Mouse (Mus musculus) neural tube, embryonic 12.5 days (tissue): Measurements from ENCODE around the gene Slc25a36. TPM values are rescaled to one million over a fixed set of nuclear protein-coding genes. Genes with fewer than 3 reads are reported as not detected.
A peak's percentile ranks its signal among the peaks of the same experiment; 100 is the strongest.

Source experiments
- ATAC-seq: fragments of 200-750 bp; cut with Nextera tagmentation; 2 replicates; pipeline ENCODE4 v1.8.0; 2017; ENCODE audit warnings: low read depth, mild to moderate bottlenecking, moderate TSS enrichment, moderate library complexity; ENCODE audit not compliant: low FRiP score
- H3K27ac ChIP-seq: fragments of 300-500 bp; sonication (generic); 2 replicates; pipeline ENCODE4 v1.5.1; 2016
- H3K27me3 ChIP-seq: fragments of 300-500 bp; sonication (generic); replicated peaks from 2 replicates; pipeline ENCODE4 v1.6.1; 2016; ENCODE audit warnings: mild to moderate bottlenecking
- H3K36me3 ChIP-seq: fragments of 300-500 bp; sonication (generic); 2 replicates; pipeline ENCODE4 v1.6.1; 2016; ENCODE audit warnings: mild to moderate bottlenecking
- H3K4me1 ChIP-seq: fragments of 300-500 bp; sonication (generic); 2 replicates; pipeline ENCODE4 v1.6.1; 2016
- H3K4me2 ChIP-seq: fragments of 300-500 bp; sonication (generic); replicated peaks from 2 replicates; pipeline ENCODE4 v1.6.1; 2016; ENCODE audit warnings: mild to moderate bottlenecking
- H3K4me3 ChIP-seq: fragments of 300-500 bp; sonication (generic); 2 replicates; pipeline ENCODE4 v1.5.1; 2016
- H3K9ac ChIP-seq: fragments of 300-500 bp; sonication (generic); 2 replicates; pipeline ENCODE4 v1.6.1; 2016; ENCODE audit warnings: mild to moderate bottlenecking
- H3K9me3 ChIP-seq: fragments of 300-500 bp; sonication (generic); 2 replicates; pipeline ENCODE4 v1.6.1; 2016; ENCODE audit warnings: mild to moderate bottlenecking
- WGBS: fragments of 180-500 bp; shearing (Covaris S2); methylation state at CpG from one replicate; pipeline ENCODE4 v1.1.7; 2016; 5-methylcytosine and 5-hydroxymethylcytosine counted together
- polyA plus RNA-seq: library from polyadenylated mRNA; unstranded; fragments of >200 nt; fragmentation: Nextera tagmentation; extraction: Ambion mirVana; gene quantifications from 2 replicates; pipeline ENCODE4 v1.2.1, GENCODE M21; 2016

The Slc25a36 gene
- polyA plus RNA-seq, 1 experiment from 2014 or later: 76.2 TPM

- no peak for ATAC-seq
- Histone ChIP-seq H3K4me2 (no peak overlapping the region), H3K9me3 (no peaks in the 10 kb centered on the region), H3K9ac (no peak overlapping the region), H3K36me3 (no peaks in the 10 kb centered on the region), H3K4me1 (no peaks in the 10 kb centered on the region), H3K27ac (no peak overlapping the region), H3K4me3 (no peak overlapping the region), H3K27me3 (no peaks in the 10 kb centered on the region)
- WGBS: 85% methylated on average over 4 of the region's 4 CpGs
Measured at GRCm38 (mm10) chr9:97137116-97137515, 26.2 kb upstream of the Slc25a36 start.

GRCm38 (mm10) chr9:97135866-97136265 is 24.9 kb upstream of the Slc25a36 start:
- H3K4me2 ChIP-seq: no peak overlapping the region
- no peak for ATAC-seq
- WGBS: 89% methylated on average over 4 of the region's 4 CpGs

DNA sequence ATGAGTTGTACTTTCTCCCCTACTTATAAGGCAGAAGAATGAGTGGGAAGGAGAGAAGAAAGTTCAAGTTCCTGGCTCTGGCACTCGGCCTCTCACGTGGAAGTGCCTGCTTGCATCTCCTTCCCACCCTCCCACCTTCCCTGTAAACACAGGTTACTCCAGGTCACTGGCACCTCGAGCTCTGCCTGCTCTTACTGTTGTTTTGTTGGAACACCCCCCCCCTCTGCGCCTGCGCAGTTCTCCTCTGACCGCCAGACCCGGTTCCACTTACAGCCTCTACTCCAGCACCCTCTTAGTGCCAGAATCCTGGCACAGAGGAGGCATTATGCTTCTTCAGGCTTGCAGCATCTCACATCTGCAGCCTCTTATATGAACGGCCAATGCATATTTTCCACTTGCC is 22.2 kb upstream of the Slc25a36 start:
- WGBS: 68% methylated on average over 8 of the region's 8 CpGs
- no peaks in the 10 kb centered on the region for H3K9me3 ChIP-seq
- H3K27me3 ChIP-seq: no peaks in the 10 kb centered on the region
- no peaks in the 10 kb centered on the region for H3K4me1 ChIP-seq
- no peak overlapping the region for H3K27ac ChIP-seq
- no peak overlapping the region for H3K4me2 ChIP-seq
- H3K9ac ChIP-seq: no peak overlapping the region
- H3K36me3 ChIP-seq: no peaks in the 10 kb centered on the region
- ATAC-seq: no peak
- no peak overlapping the region for H3K4me3 ChIP-seq

More at GRCm38 (mm10) chr9:97135866-97136265, 24.9 kb upstream of the Slc25a36 start:
- Histone ChIP-seq H3K36me3 (no peaks in the 10 kb centered on the region), H3K9ac (no peak overlapping the region), H3K9me3 (no peaks in the 10 kb centered on the region), H3K27me3 (no peaks in the 10 kb centered on the region), H3K4me3 (no peak overlapping the region), H3K4me1 (no peaks in the 10 kb centered on the region), H3K27ac (no peak overlapping the region)

- H3K27me3 ChIP-seq: no peaks in the 10 kb centered on the region
- no peak overlapping the region for H3K4me2 ChIP-seq
- H3K4me3 ChIP-seq: no peak overlapping the region
- no peaks in the 10 kb centered on the region for H3K4me1 ChIP-seq
- H3K9me3 ChIP-seq: peaks cover 6% of the 10 kb centered on the region; the same call in 1 of the 2 replicates
- H3K36me3 ChIP-seq: no peaks in the 10 kb centered on the region
- WGBS: 85% methylated on average over 5 of the region's 5 CpGs
- H3K27ac ChIP-seq: no peak overlapping the region
- no peak overlapping the region for H3K9ac ChIP-seq
- ATAC-seq: no peak
Measured at GRCm38 (mm10) chr9:97130001-97130400, 19.0 kb upstream of the Slc25a36 start.

GRCm38 (mm10) chr9:97123934-97124692 is 13.2 kb upstream of the Slc25a36 start:
- Histone ChIP-seq H3K4me2 (no peak overlapping the region), H3K36me3 (no peaks in the 10 kb centered on the region), H3K27me3 (no peaks in the 10 kb centered on the region), H3K4me3 (no peak overlapping the region), H3K9me3 (peaks cover 6% of the 10 kb centered on the region; the same call in 1 of the 2 replicates), H3K4me1 (no peaks in the 10 kb centered on the region), H3K9ac (no peak overlapping the region), H3K27ac (no peak overlapping the region)
- no peak for ATAC-seq
- WGBS: 67% methylated on average over 23 of the region's 23 CpGs

- no peak overlapping the region for H3K4me3 ChIP-seq
- H3K36me3 ChIP-seq: no peaks in the 10 kb centered on the region
- WGBS: 81% methylated on average over 2 of the region's 2 CpGs
- ATAC-seq: no peak
- H3K27me3 ChIP-seq: no peaks in the 10 kb centered on the region
- H3K27ac ChIP-seq: no peak overlapping the region
- H3K9me3 ChIP-seq: no peaks in the 10 kb centered on the region
- no peak overlapping the region for H3K9ac ChIP-seq
- no peaks in the 10 kb centered on the region for H3K4me1 ChIP-seq
- H3K4me2 ChIP-seq: no peak overlapping the region
Measured at GRCm38 (mm10) chr9:97121432-97121831, 10.5 kb upstream of the Slc25a36 start.

GRCm38 (mm10) chr9:97114271-97114670 is 3.3 kb upstream of the Slc25a36 start:
- Histone ChIP-seq H3K9ac (no peak overlapping the region), H3K9me3 (no peaks in the 10 kb centered on the region), H3K27ac (no peak overlapping the region), H3K36me3 (no peaks in the 10 kb centered on the region), H3K27me3 (no peaks in the 10 kb centered on the region), H3K4me3 (no peak overlapping the region), H3K4me1 (peaks cover 6% of the 10 kb centered on the region), H3K4me2 (no peak overlapping the region)
- WGBS: 87% methylated on average over 10 of the region's 10 CpGs
- ATAC-seq: no peak

- ATAC-seq: no peak
- no peaks in the 10 kb centered on the region for H3K36me3 ChIP-seq
- 25% methylated on average over 5 of the region's 5 CpGs for WGBS
- no peak overlapping the region for H3K4me2 ChIP-seq
- peaks cover 11% of the 10 kb centered on the region for H3K4me1 ChIP-seq
- H3K4me3 ChIP-seq: no peak overlapping the region
- H3K27me3 ChIP-seq: no peaks in the 10 kb centered on the region
- no peaks in the 10 kb centered on the region for H3K9me3 ChIP-seq
- no peak overlapping the region for H3K27ac ChIP-seq
- H3K9ac ChIP-seq: no peak overlapping the region
Measured at GRCm38 (mm10) chr9:97113555-97113929, 2.6 kb upstream of the Slc25a36 start.

- Histone ChIP-seq H3K4me3 (no peak overlapping the region), H3K4me2 (no peak overlapping the region), H3K27ac (no peak overlapping the region), H3K9me3 (no peaks in the 10 kb centered on the region), H3K9ac (no peak overlapping the region), H3K27me3 (no peaks in the 10 kb centered on the region), H3K36me3 (no peaks in the 10 kb centered on the region), H3K4me1 (peaks cover 11% of the 10 kb centered on the region)
- 71% methylated on average over 24 of the region's 24 CpGs for WGBS
- ATAC-seq: no peak
Measured at GRCm38 (mm10) chr9:97112797-97113554, 2.0 kb upstream of the Slc25a36 start.

DNA sequence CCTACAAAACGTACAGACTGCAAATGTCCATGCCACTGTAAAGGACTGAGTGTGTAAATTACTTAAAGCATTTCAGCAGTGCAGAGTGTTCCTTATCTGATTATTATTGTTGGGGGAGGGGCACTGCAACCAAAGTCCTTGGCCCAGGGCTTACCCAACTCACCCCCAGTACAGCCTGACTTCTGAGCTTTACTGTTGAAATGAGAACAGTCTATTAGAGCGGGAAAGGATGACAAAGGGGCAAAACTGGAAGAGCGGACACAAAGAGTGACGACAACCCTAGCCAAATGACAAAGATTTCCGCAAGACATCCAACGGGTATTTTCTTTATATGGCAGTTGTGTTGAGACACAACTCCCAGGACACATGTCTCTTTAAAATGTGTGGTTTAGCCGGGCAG is 1.3 kb upstream of the Slc25a36 start:
- Histone ChIP-seq H3K36me3 (no peaks in the 10 kb centered on the region), H3K9ac (no peak overlapping the region), H3K4me1 (peaks cover 11% of the 10 kb centered on the region), H3K4me2 (no peak overlapping the region), H3K4me3 (no peak overlapping the region), H3K27ac (no peak overlapping the region), H3K9me3 (no peaks in the 10 kb centered on the region), H3K27me3 (no peaks in the 10 kb centered on the region)
- 89% methylated on average over 7 of the region's 7 CpGs for WGBS
- ATAC-seq: no peak

GRCm38 (mm10) chr9:97111506-97111905 is 549 bp upstream of the Slc25a36 start:
- Histone ChIP-seq H3K9me3 (no peaks in the 10 kb centered on the region), H3K9ac (peak overlapping the region; percentile 88), H3K27me3 (no peaks in the 10 kb centered on the region), H3K36me3 (no peaks in the 10 kb centered on the region), H3K4me3 (peak overlapping the region; percentile 86), H3K27ac (no peak overlapping the region), H3K4me1 (peaks cover 11% of the 10 kb centered on the region), H3K4me2 (peak overlapping the region; percentile 68)
- ATAC-seq: no peak
- WGBS: 8% methylated on average over 6 of the region's 6 CpGs

DNA sequence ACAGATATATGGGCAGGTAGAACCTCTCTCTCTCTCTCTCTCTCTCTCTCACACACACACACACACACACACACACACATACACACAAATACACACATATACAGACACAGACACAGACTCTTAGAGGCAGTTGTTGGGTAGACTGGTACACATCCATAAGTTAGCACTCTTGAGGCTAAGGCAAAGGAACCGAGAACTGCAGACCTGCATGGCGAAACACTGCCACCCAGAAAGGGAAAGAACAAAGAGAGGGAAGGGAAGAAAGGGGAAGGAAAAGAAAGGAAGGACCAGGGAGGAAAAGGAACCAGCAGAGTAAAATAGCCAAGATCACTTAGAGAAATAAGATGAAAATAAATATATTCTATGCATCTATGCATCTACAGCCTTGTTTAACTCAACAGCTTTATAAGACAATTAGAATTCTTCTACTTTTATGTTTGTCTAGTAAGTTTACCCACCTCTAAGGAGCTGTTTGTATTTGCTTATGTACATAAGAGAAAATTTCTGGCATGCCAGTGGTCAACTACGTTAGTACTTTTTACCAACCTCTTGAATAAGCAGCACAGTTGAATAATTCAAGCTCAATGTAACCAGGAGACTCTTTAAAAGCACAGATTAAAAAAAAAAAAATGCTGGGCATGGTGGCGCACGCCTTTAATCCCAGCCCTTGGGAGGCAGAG is 4.3 kb downstream of the Slc25a36 start:
- no peak overlapping the region for H3K4me2 ChIP-seq
- H3K4me1 ChIP-seq: peaks cover 11% of the 10 kb centered on the region
- H3K9ac ChIP-seq: no peak overlapping the region
- no peaks in the 10 kb centered on the region for H3K27me3 ChIP-seq
- no peaks in the 10 kb centered on the region for H3K36me3 ChIP-seq
- H3K9me3 ChIP-seq: no peaks in the 10 kb centered on the region
- ATAC-seq: no peak
- H3K27ac ChIP-seq: no peak overlapping the region
- no peak overlapping the region for H3K4me3 ChIP-seq
- WGBS: 95% methylated on average over 5 of the region's 5 CpGs
